Mouse (Mus musculus) thymus, postnatal 4 days (tissue): ENCODE data around the gene Taf4.
A peak's percentile ranks its signal among the peaks of the same experiment; 100 is the strongest.

Experiments used
- DNase-seq: peaks from one replicate; pipeline ENCODE4 v3.0.0; 2021

The Taf4 gene

GRCm38 (mm10) chr2:179976628-179977343, at the start of gene Taf4:
Taf4 (minus strand) TSS chr2:179976646.
- DNase-seq, result peak; percentile 93

- DNase-seq, result no peak
Observed at GRCm38 (mm10) chr2:180025861-180026200, 49.4 kb upstream of the Taf4 start.

GRCm38 (mm10) chr2:180025135-180025860, 48.9 kb upstream of the Taf4 start:
- DNase-seq, result peak; percentile 78

- peak; percentile 99 for DNase-seq
Observed at GRCm38 (mm10) chr2:180024401-180025098, 48.1 kb upstream of the Taf4 start, which contains the start of gene Lsm14b. Lsm14b (plus strand) TSS chr2:180024987.

- DNase-seq, result no peak
Observed at GRCm38 (mm10) chr2:180022751-180023150, 46.3 kb upstream of the Taf4 start.

GRCm38 (mm10) chr2:180020919-180021318, 44.5 kb upstream of the Taf4 start:
- DNase-seq, result no peak

GRCm38 (mm10) chr2:180020091-180020661, 43.7 kb upstream of the Taf4 start:
- no peak for DNase-seq

- peak; percentile 4 for DNase-seq
Observed at GRCm38 (mm10) chr2:180018573-180018972, 42.1 kb upstream of the Taf4 start.

GRCm38 (mm10) chr2:180017632-180018031, 41.2 kb upstream of the Taf4 start:
- peak; percentile 0 for DNase-seq

GRCm38 (mm10) chr2:180013686-180014085, 37.2 kb upstream of the Taf4 start:
- no peak for DNase-seq

- no peak for DNase-seq
Observed at GRCm38 (mm10) chr2:180011370-180011769, 34.9 kb upstream of the Taf4 start.

- DNase-seq, result no peak
Observed at GRCm38 (mm10) chr2:180010686-180011085, 34.2 kb upstream of the Taf4 start.

GRCm38 (mm10) chr2:180006352-180007017, 30.0 kb upstream of the Taf4 start:
- DNase-seq, result no peak

GRCm38 (mm10) chr2:180005656-180006351, 29.4 kb upstream of the Taf4 start:
- DNase-seq, result no peak

- DNase-seq, result no peak
Observed at GRCm38 (mm10) chr2:180001635-180002034, 25.2 kb upstream of the Taf4 start.

GRCm38 (mm10) chr2:179998431-179998830, 22.0 kb upstream of the Taf4 start:
- no peak for DNase-seq

- no peak for DNase-seq
Observed at GRCm38 (mm10) chr2:179993071-179993470, 16.6 kb upstream of the Taf4 start.

- no peak for DNase-seq
Observed at GRCm38 (mm10) chr2:179989098-179989497, 12.7 kb upstream of the Taf4 start.

- no peak for DNase-seq
Observed at GRCm38 (mm10) chr2:179986437-179987022, 10.1 kb upstream of the Taf4 start.

GRCm38 (mm10) chr2:179985695-179986094, 9.2 kb upstream of the Taf4 start:
- DNase-seq, result no peak

- no peak for DNase-seq
Observed at GRCm38 (mm10) chr2:179984830-179985229, 8.4 kb upstream of the Taf4 start.

- no peak for DNase-seq
Observed at GRCm38 (mm10) chr2:179982715-179983114, 6.3 kb upstream of the Taf4 start.
